Mouse (Mus musculus): Measurements from ENCODE around the gene 4930578G10Rik. TPM values are rescaled to one million over a fixed set of nuclear protein-coding genes. Genes with fewer than 3 reads are reported as not detected.

Gene 4930578G10Rik
- total RNA-seq, 4 experiments from 2014 or later, result not detected

Other genes starting within 250 kb of the 4930578G10Rik start
- gene Fam205a2, start 207.4 kb upstream of the 4930578G10Rik start, total RNA-seq (2022), result under 1 TPM in 1 of 4 experiments, not detected in 3; 0.11 TPM
- gene Gm10591, start 123.3 kb upstream of the 4930578G10Rik start, total RNA-seq (2022), result not detected
- 1 to 10 TPM; 2.0 to 5.4 (median 2.9) TPM for gene Gm2564, start 105.8 kb upstream of the 4930578G10Rik start, total RNA-seq (2022)
- gene Ccl27b, start 80.3 kb upstream of the 4930578G10Rik start, total RNA-seq (2022), result not detected
- under 1 TPM in 1 of 4 experiments, not detected in 3; 0.23 TPM for gene Il11ra2, start 73.7 kb upstream of the 4930578G10Rik start, total RNA-seq (2022)
- gene Ccl19, start 21.0 kb downstream of the 4930578G10Rik start, total RNA-seq (2022), result under 1 TPM; 0.50 to 0.75 (median 0.61) TPM
- 10 to 100 TPM; 55.3 to 66.3 (median 58.5) TPM for gene Ccl21a, start 38.4 kb downstream of the 4930578G10Rik start, total RNA-seq (2022)
- gene Fam205a1, start 118.3 kb downstream of the 4930578G10Rik start, total RNA-seq (2022), result not detected
- not detected for gene Gm12394, start 121.2 kb downstream of the 4930578G10Rik start, total RNA-seq (2022)
- gene Fam205c, start 138.7 kb downstream of the 4930578G10Rik start, total RNA-seq (2022), result 10 to 100 TPM in 2 of 4 experiments, 1 to 10 TPM in 2; 7.5 to 11.8 (median 10.3) TPM
- 1 to 10 TPM; 4.3 to 9.8 (median 7.0) TPM for gene Phf24, start 181.1 kb downstream of the 4930578G10Rik start, total RNA-seq (2022)
- gene Dnajb5, start 214.3 kb downstream of the 4930578G10Rik start, total RNA-seq (2022), result 100 to 1,000 TPM in 2 of 4 experiments, 10 to 100 TPM in 2; 65.1 to 119 (median 88.0) TPM
- gene 1700022I11Rik, start 234.1 kb downstream of the 4930578G10Rik start, total RNA-seq (2022), result not detected